Mouse (Mus musculus) ES-Bruce4 (cell line): ENCODE measurements around the gene Pld2.

ENCODE experiments used
- CTCF ChIP-seq: IDR thresholded peaks from one replicate; pipeline ENCODE4 v1.8.1; 2011; ENCODE audit warnings: low read depth, low read length
- EP300 ChIP-seq: IDR thresholded peaks from 2 replicates; pipeline ENCODE4 v1.6.1; 2011; ENCODE audit warnings: low read depth, low read length; ENCODE audit not compliant: insufficient read depth

GRCm38 (mm10) chr11:70562995-70563469, 23.2 kb downstream of the Pld2 start:
- TF ChIP-seq CTCF: no peak
- TF ChIP-seq EP300: no peak
